Mouse (Mus musculus) megakaryocyte-erythroid progenitor cell, adult 5-6 weeks (primary cell): ENCODE results near the gene Ptprk. TPM values are rescaled to one million over a fixed set of nuclear protein-coding genes. Genes with fewer than 3 reads are reported as not detected.

ENCODE experiments used
- ATAC-seq: replicated peaks from 2 replicates; pipeline ENCODE4 v1.8.0; 2016; ENCODE audit warnings: mild to moderate bottlenecking, inconsistent platforms; ENCODE audit not compliant: severe bottlenecking, poor library complexity, low FRiP score, low TSS enrichment
- total RNA-seq, 2 experiments: library from RNA; stranded (forward) in 1 of 2; stranded (reverse) in 1 of 2; fragments of 200-1000, 215-1000 nt in 1 of 2; fragments of >200 nt in 1 of 2; fragmentation: Nextera tagmentation in 1 of 2; gene quantifications; 2 replicates each; pipeline ENCODE4 v1.2.3; 2014 to 2017

The Ptprk gene
- total RNA-seq, 2 experiments from 2014 or later: 0.23 TPM; not detected in 1

- ATAC-seq: no peak
These were observed 92.5 kb downstream of the Ptprk start for GRCm38 (mm10) chr10:28167097-28167496.

DNA sequence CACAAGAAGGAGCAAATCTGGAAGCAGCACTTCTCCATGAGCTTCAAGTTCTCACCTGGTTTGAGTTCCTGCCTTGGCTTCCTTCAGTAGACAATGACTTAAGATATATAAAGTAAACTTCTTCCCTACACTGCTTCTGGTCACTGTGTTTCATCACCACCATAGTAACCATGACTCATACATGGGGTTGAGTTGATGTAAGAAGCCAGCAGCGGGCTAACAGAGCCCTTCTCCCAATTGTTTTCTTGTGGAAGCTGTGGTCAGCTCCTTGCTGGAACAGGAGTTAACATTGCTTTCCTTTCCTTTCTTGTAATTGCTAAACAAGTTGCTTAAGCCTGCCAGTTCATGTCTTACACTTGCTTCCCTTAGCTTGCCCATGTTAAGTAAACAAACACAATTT is 96.6 kb downstream of the Ptprk start:
- no peak for ATAC-seq

DNA sequence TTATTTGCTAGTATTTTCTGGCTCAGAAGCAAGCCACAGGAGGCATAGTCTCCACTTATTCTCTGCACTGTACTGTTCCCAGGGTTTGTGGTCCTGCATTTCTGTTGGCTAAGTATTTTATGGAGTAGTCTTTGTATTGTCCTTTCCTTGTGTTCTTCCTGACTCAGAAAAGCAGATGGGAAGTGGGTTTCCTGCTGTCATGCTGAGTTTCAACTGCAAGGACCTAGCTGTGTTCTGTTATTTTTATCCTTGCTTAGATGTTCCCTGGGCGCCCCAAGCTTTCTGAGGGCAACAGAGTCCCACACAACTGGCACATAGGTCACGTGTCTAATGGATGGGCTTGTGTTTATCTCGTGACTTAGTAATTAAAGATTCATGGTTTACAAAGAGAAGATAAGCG is 104.3 kb downstream of the Ptprk start:
- no peak for ATAC-seq

GRCm38 (mm10) chr10:28182081-28182480 is 107.5 kb downstream of the Ptprk start:
- ATAC-seq: no peak

- ATAC-seq: no peak
These were observed 110.1 kb downstream of the Ptprk start for GRCm38 (mm10) chr10:28184675-28185074.

DNA sequence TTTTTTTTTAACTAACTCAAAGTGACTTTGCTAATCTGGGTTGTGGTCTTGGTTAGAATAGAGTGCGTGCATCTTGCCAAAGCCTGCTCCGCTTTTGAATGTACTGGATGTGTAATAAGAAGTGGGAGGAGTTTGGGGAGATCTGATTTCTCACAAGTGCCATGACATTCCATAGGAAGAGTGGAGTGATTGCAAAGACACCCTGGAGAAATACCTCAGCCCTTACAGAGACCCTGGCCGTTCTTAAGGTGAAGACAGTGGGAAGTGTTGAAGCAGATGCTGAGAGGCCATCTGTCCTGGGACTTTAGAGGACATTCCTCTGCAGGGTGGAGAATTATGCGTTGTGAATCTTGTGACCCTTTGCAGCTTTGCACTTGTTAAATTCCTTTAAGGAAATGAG is 110.7 kb downstream of the Ptprk start:
- ATAC-seq: no peak

- ATAC-seq: no peak
These were observed 111.6 kb downstream of the Ptprk start for GRCm38 (mm10) chr10:28186018-28186800.

- no peak for ATAC-seq
These were observed 116.8 kb downstream of the Ptprk start for GRCm38 (mm10) chr10:28191440-28191839.

DNA sequence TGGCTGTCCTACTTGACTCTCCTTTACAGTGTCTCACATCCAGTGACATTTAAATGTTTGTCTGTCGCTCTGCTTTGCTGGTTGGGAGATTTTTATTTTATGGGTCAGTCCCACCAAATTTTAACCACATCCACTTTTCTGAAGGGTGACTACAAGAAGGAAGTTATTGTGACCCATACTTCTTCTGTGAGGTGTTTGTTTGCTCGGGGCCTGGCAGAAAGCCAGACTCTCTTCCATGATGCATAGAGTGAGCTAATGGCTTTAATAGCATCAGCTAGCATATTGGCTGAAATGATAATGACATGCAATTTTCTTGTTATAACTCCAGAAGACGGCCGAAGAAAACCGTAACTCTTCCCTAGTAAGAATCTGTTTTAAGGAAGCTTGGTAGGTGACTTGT is 119.0 kb downstream of the Ptprk start:
- ATAC-seq: no peak

DNA sequence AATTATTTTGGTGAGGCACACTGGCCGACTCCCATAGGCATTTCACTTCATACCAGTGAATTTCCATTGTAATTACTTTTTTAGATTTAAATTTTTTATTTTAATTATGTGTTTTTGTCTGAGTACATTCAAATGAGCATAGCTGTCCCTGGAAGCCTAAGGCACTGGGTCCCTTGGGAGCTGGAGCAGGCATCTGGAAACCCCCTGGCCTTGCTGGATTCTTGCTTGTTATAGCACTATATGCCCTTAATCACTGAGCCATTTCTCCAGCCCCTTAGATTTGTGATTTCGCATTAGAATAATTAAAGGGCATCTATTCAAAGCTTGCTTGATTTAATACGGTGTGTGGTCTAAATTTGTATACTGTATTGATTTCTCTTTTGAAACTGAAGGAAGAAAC is 126.0 kb downstream of the Ptprk start:
- no peak for ATAC-seq

DNA sequence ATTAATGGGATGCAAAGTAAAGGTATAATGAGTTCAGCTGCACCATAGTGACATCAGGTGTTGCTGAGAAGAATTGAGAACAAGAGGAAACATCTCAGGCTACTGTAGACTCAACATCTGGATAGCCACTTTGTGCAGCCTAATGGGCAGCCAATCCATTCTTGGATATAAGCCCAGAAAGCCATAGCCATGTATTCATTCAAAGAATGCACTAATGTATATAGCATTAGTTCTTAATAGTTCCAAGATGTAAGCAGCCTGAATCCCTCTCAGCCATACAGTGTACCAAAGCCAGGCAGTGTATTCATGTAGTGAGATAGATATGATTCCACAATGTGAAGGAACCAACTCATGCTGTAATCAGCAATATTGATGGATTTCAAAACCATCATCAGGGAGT is 134.8 kb downstream of the Ptprk start:
- no peak for ATAC-seq

- ATAC-seq: no peak
These were observed 137.5 kb downstream of the Ptprk start for GRCm38 (mm10) chr10:28212083-28212482.

GRCm38 (mm10) chr10:28215153-28215552 is 140.5 kb downstream of the Ptprk start:
- ATAC-seq: no peak

- ATAC-seq: no peak
These were observed 149.0 kb downstream of the Ptprk start for GRCm38 (mm10) chr10:28223602-28224001.

DNA sequence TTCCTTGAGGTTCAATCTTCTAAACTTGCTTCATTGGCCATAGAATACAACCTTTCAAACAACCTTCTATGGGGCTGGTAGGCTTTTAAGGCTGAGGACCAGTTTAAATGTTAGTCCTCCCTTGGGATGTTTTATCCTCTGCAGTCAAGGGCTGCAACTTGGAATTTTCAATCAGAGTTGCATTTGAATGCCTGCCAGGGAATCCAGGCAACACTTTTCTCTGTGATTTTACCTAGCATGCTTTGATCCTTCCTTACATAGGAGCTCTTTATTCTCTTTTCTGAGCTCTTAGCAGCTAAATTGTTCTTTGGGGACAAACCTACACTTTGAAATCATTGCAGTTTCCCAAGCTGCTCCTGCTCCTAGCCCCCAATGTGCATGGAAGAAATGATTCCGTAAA is 149.8 kb downstream of the Ptprk start:
- no peak for ATAC-seq

GRCm38 (mm10) chr10:28225536-28226075 is 151.0 kb downstream of the Ptprk start:
- ATAC-seq: no peak

- no peak for ATAC-seq
These were observed 153.1 kb downstream of the Ptprk start for GRCm38 (mm10) chr10:28227732-28228131.

GRCm38 (mm10) chr10:28228208-28228607 is 153.6 kb downstream of the Ptprk start:
- no peak for ATAC-seq

GRCm38 (mm10) chr10:28232273-28233167 is 157.9 kb downstream of the Ptprk start:
- no peak for ATAC-seq

- ATAC-seq: no peak
These were observed 174.4 kb downstream of the Ptprk start for GRCm38 (mm10) chr10:28249047-28249446.
